In genomic region chr2:35539276-35539972, GRCm38 (mm10) we compare ENCODE assay signal across 8 mouse cellular contexts. TPM values are rescaled to one million over a fixed set of nuclear protein-coding genes. Genes with fewer than 3 reads are reported as not detected.
A peak's percentile ranks its signal among the peaks of the same experiment; 100 is the strongest.
DNase-seq lines count a peak whose midpoint lies in the region; ATAC-seq and TF ChIP-seq lines count a peak whose summit lies in the region.

No protein-coding gene starts in this region.

- H3K4me1 ChIP-seq in hindbrain, postnatal 0 days (ENCODE audit: insufficient read depth, low read length): no peaks in the 10 kb centered on the region

- H3K9me3 ChIP-seq in hindbrain, postnatal 0 days (ENCODE audit: low read length): no peaks in the 10 kb centered on the region

- peak; percentile 97 for DNase-seq in R1 (ENCODE audit: low read depth, low spot score)
- DNase-seq in cerebellum, postnatal 14 days: peak; percentile 92
- peak; percentile 81 to 85 for DNase-seq in frontal cortex, postnatal 36 days (ENCODE audit: low spot score in 2 of 2)
- peak; percentile 89 for DNase-seq in hindbrain, postnatal 0 days (ENCODE audit: low spot score)
- DNase-seq in left cerebral cortex, adult 18-20 months (ENCODE audit: low spot score in 2 of 2): peak; percentile 85 to 87
- DNase-seq in right cerebral cortex, postnatal 14 days: peak; percentile 82
- peak; percentile 92 for DNase-seq in urinary bladder, postnatal 25 days (ENCODE audit: low spot score)

- no peak overlapping the region for H3K27ac ChIP-seq in hindbrain, postnatal 0 days

- WGBS in hindbrain, postnatal 0 days: 14% methylated on average over 13 of the region's 13 CpGs

- H3K4me3 ChIP-seq in hindbrain, postnatal 0 days (ENCODE audit: low read length): no peak overlapping the region

- peak; percentile 51; the same call in 1 of the 2 replicates for ATAC-seq in hindbrain, postnatal 0 days
- ATAC-seq in megakaryocyte progenitor cell, adult 5-6 weeks (replicated peaks; ENCODE audit: poor library complexity): peak; percentile 91

- H3K27me3 ChIP-seq in hindbrain, postnatal 0 days (ENCODE audit: insufficient read depth, low read length): no peaks in the 10 kb centered on the region

- H3K4me2 ChIP-seq in hindbrain, postnatal 0 days (ENCODE audit: low read depth, low read length): no peak overlapping the region

- H3K9ac ChIP-seq in hindbrain, postnatal 0 days (replicated peaks; ENCODE audit: low read length): no peak overlapping the region

- TF ChIP-seq CTCF in hindbrain, postnatal 0 days (IDR thresholded peaks at IDR 0.05; ENCODE audit: low read depth): peak; percentile 97

- H3K36me3 ChIP-seq in hindbrain, postnatal 0 days (ENCODE audit: insufficient read depth, low read length): no peaks in the 10 kb centered on the region

RNA-seq across cellular contexts. Expression of gene Dab2ip, which starts 18.6 kb away (rescaled TPM):
- total RNA-seq in hindbrain, postnatal 0 days (2014; rRNA removed): 161 and 163 TPM in 2 replicates
- polyA plus RNA-seq in hindbrain, postnatal 0 days (2015; fragmentation: Nextera tagmentation; extraction: Ambion mirVana): 64.5 and 69.9 TPM in 2 replicates
- 100 to 1,000 TPM; 133 to 135 TPM for total RNA-seq in left cerebral cortex, adult 18-20 months (2021)
- total RNA-seq in megakaryocyte progenitor cell, adult 5-6 weeks (2015): 3.9 and 4.0 TPM in 2 replicates
- 3.0 and 4.1 TPM in 2 replicates for total RNA-seq in megakaryocyte progenitor cell, adult 5-6 weeks (2017)

Comparison
In these comparisons a context has a peak if more than half of its experiments do, and no peak if none do; other contexts are left out.
1. RNA of gene Dab2ip, which starts 18.6 kb away (total RNA-seq): 161 to 163 TPM in hindbrain, postnatal 0 days and 133 to 135 TPM in left cerebral cortex, adult 18-20 months; 3.0 to 4.1 TPM in megakaryocyte progenitor cell, adult 5-6 weeks; every median in the first group is over 10 times any median in the second.
2. Peak in every context shown above with its lines, with median percentiles within 50 percentile points of each other: DNase-seq.